Mouse (Mus musculus): ENCODE results near the gene 4930447C04Rik. TPM values are rescaled to one million over a fixed set of nuclear protein-coding genes. Genes with fewer than 3 reads are reported as not detected.

The 4930447C04Rik gene
- polyA plus RNA-seq, 1 experiment from 2014 or later: 3.4 TPM

DNA sequence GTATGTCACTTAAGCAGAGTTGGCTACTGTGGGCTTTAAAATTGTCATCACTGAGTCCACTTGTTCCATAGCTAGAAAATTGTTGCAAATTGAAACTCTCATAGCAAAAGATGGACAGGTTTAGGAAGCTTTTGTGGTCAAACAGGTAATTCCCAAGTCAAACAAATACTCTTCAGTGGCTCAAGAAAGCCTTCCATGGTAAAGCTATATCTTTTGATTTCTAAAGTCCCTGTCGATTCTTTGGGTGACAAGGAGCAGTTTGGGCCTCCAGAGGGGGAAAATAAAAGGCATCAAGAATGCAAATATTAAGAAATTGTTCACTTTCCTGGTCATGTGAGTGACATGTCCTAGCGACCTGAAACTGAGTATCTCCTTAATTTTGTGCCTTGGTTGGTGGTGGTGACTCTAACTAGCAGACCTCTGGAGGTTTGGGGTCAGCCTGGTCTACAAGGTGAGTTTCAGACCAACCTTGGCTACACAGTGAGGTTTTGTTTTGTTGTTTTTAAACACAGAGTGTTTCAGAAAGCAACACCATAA is 3.1 kb upstream of the 4930447C04Rik start:
- Histone ChIP-seq H3K9ac (no peak overlapping the region), H3K9me3 (replicated peaks) (no peaks in the 10 kb centered on the region), H3K36me3 (no peaks in the 10 kb centered on the region), H3K27me3 (replicated peaks) (peaks cover 85% of the 10 kb centered on the region), H3K4me3 (no peak overlapping the region), H3K4me1 (replicated peaks) (peaks cover 16% of the 10 kb centered on the region), H3K4me2 (no peak overlapping the region), H3K27ac (ENCODE audit: poor library complexity, severe bottlenecking) (no peak overlapping the region)
- ATAC-seq (ENCODE audit: insufficient number of reproducible peaks, low FRiP score): no peak
- WGBS: 6% methylated on average over 2 of the region's 2 CpGs

DNA sequence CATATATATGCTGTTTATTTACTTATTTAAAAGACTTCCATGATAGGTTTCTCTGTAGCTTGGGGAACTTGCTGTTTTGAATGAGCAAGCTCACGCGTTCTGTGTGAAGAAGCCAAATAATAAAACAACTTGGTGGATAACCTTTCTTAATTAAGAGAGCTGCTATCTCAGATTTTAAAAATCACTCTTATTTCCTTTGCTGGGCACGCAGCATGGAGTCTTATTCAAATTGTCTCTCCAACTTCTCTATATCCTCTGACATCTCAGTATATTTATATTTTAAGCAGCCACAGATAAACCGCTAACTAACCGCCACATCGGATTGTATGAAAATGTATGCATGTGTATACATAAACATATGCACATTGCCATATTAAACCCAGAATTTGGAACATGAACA is 1.6 kb upstream of the 4930447C04Rik start:
- H3K27me3 ChIP-seq (replicated peaks): peaks cover 88% of the 10 kb centered on the region
- no peak overlapping the region for H3K4me2 ChIP-seq
- 26% methylated on average over 6 of the region's 6 CpGs for WGBS
- no peak overlapping the region for H3K4me3 ChIP-seq
- no peak overlapping the region for H3K27ac ChIP-seq (ENCODE audit: poor library complexity, severe bottlenecking)
- H3K36me3 ChIP-seq: no peaks in the 10 kb centered on the region
- ATAC-seq (ENCODE audit: insufficient number of reproducible peaks, low FRiP score): no peak
- no peaks in the 10 kb centered on the region for H3K9me3 ChIP-seq (replicated peaks)
- H3K4me1 ChIP-seq (replicated peaks): peaks cover 16% of the 10 kb centered on the region
- no peak overlapping the region for H3K9ac ChIP-seq

DNA sequence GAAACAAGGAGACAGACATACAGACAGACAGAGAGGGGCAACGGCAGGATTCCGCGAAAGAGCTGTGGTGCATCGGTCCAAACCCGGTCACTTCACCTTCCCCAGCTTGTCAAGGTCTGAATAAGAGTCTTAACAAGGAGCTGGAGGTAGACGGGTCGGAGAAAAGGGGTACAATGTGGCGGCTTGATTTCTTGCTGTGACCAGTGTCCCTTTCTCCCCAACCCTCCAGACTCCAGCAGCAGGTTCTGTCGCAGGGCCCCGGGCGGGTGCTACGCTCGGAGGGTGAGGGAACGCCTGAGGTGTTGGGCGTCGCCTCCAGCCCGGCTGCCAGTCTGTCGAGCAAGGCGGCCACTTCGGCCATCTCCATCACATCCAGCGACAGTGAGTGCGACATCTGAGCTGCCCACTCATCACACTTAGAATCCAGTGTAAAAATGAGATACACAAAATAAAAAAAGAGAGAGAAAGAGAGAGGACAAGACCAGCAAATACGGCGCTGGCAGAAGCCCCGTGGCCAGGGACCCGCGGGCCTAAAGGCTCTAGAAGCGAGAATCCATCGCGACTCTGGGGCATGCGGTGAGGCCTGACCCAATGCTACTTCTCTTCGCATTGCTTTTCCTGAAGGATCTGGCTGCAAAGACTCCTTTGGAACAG is 951 bp upstream of the 4930447C04Rik start:
- no peaks in the 10 kb centered on the region for H3K36me3 ChIP-seq
- peaks cover 16% of the 10 kb centered on the region for H3K4me1 ChIP-seq (replicated peaks)
- peaks cover 87% of the 10 kb centered on the region for H3K27me3 ChIP-seq (replicated peaks)
- no peak overlapping the region for H3K4me3 ChIP-seq
- H3K27ac ChIP-seq (ENCODE audit: poor library complexity, severe bottlenecking): no peak overlapping the region
- no peak overlapping the region for H3K4me2 ChIP-seq
- no peak for ATAC-seq (ENCODE audit: insufficient number of reproducible peaks, low FRiP score)
- 2% methylated on average over 32 of the region's 32 CpGs for WGBS
- H3K9me3 ChIP-seq (replicated peaks): no peaks in the 10 kb centered on the region
- no peak overlapping the region for H3K9ac ChIP-seq

DNA sequence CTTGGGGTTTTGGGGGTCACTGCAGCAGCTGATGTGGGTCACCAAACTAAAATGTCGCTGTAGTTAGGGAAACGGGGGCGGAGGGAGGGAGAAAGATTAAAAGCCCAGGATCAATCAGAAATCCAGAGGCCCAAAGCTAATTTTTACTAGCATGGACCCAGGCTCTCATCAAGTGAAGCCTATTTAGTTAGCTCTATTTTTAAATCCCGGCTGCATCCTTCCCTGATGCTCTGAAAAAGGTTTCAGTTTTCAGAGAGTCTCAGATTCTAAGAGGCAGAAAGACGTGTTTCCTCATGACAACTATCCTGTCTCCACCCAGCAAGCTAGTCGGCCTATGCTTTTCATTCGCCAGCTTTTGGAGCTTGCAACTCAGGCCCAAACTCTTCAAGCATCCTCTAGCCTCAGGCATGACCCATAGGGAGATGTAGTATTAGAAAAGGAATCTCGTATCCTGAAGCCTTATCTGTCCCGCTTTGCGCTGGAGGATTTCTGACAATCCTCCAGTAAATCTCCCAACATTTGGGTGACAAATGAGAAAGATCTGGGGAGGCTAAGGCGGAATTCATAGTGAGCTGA is 336 bp upstream of the 4930447C04Rik start:
- no peak for ATAC-seq (ENCODE audit: insufficient number of reproducible peaks, low FRiP score)
- Histone ChIP-seq H3K9ac (no peak overlapping the region), H3K27ac (ENCODE audit: poor library complexity, severe bottlenecking) (no peak overlapping the region), H3K4me1 (replicated peaks) (peaks cover 16% of the 10 kb centered on the region), H3K36me3 (no peaks in the 10 kb centered on the region), H3K4me2 (no peak overlapping the region), H3K9me3 (replicated peaks) (no peaks in the 10 kb centered on the region), H3K27me3 (replicated peaks) (peaks cover 85% of the 10 kb centered on the region), H3K4me3 (no peak overlapping the region)
- WGBS: 4% methylated on average over 11 of the region's 11 CpGs

DNA sequence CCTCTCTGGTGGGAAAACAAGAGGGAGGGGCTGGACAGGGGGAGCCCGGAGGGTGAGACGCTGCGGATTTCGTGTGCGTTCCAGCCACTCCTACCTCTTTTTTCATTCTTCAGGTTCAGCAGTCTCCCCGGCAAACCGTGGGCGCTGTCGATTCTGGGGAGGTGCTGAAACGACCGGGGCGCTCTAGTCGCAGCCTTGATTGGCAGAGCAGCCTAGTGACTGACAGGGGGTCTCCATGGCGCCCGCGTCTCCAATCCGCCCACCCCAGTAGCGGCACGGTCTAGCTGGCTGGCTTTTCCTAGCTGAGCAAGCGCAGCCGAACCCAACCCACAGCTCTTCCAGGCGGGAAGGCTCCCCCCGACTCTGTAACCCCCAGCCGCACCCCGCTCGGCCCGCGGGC is 958 bp downstream of the 4930447C04Rik start, which contains the start of gene Six6:
TSS of gene Six6 (plus strand) at position 277 of the 400 bp plus-strand sequence.
- Histone ChIP-seq H3K4me2 (peak within 1 kb of the TSS; percentile 60), H3K27me3 (replicated peaks) (peaks cover 78% of the 10 kb centered on the region), H3K27ac (ENCODE audit: poor library complexity, severe bottlenecking) (no peak within 1 kb of the TSS), H3K9ac (no peak within 1 kb of the TSS), H3K36me3 (no peaks in the 10 kb centered on the region), H3K4me1 (replicated peaks) (peaks cover 5% of the 10 kb centered on the region; the same call in 1 of the 2 replicates), H3K9me3 (replicated peaks) (no peaks in the 10 kb centered on the region), H3K4me3 (peak within 1 kb of the TSS; percentile 35)
- 0 out of 2 replicates have a peak, but pooled peaks have one; percentile 22 for ATAC-seq (ENCODE audit: insufficient number of reproducible peaks, low FRiP score)
- under 1% methylated on average over 28 of the region's 28 CpGs for WGBS

DNA sequence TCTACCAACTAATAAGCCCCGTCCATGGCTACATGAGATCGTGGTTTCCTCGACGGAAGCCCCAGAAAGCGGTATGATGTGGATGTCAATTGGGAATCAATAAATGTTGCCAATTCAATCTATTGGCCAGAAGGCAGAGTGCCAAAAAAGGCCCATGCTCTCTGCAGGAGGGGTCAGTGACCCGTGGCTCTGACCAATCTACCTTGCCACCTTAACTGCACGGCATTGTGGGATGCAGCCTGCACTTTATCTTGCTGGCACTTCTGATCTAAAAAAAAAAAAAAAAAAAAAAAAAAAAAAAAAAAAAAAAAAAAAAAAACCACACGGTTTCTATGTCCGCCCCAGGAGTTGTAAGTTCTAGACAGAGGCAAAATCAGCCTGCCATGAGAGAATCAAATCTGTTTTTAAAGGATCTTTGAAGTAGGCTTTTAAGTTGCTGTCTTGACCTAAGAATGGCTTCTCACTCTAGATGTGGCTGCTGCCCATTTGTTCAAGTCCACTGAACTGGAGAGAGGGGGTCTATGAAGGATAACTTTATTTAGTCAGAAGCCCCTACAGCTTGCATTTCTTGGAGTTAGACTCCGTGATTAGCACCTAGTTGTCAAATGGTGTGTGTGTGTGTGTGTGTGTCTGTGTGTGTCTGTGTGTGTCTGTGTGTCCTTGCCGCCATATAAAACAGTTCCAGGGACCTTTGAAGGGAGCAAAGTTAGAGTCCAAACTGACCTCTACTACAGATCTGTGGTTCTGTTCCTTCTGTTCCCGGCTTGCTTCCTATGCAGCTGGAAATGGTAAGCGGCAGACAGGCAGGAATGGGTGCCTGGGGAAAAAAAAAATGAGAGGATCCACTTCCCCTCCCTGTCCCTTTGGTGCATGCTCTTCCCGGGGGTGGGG is 1.7 kb downstream of the 4930447C04Rik start:
- H3K4me2 ChIP-seq: peak overlapping the region; percentile 60
- no peak for ATAC-seq (ENCODE audit: insufficient number of reproducible peaks, low FRiP score)
- no peaks in the 10 kb centered on the region for H3K9me3 ChIP-seq (replicated peaks)
- H3K27ac ChIP-seq (ENCODE audit: poor library complexity, severe bottlenecking): no peak overlapping the region
- no peak overlapping the region for H3K4me3 ChIP-seq
- H3K4me1 ChIP-seq (replicated peaks): peaks cover 5% of the 10 kb centered on the region; the same call in 1 of the 2 replicates
- 8% methylated on average over 14 of the region's 14 CpGs for WGBS
- no peak overlapping the region for H3K9ac ChIP-seq
- peaks cover 81% of the 10 kb centered on the region for H3K27me3 ChIP-seq (replicated peaks)
- H3K36me3 ChIP-seq: no peaks in the 10 kb centered on the region

DNA sequence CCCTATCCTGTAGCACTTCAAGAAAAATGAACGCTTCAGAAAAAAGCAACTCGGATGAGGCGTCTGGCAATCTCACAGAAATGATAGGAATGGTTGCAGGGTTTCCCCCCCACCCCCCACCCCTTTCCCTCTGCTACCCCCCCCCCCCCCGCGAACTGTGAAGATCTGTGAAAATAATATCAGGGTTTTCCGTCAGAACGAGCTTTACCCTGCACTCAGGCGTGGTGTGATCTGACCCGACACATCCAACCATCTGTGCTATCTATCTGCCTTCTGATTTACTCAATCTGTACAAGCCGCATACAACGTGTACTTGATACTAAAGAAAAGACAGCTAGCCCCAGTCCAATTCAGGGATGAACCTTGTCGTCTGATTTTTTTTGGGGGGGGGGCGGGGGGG is 2.4 kb downstream of the 4930447C04Rik start:
- no peak overlapping the region for H3K9ac ChIP-seq
- WGBS: 7% methylated on average over 13 of the region's 13 CpGs

DNA sequence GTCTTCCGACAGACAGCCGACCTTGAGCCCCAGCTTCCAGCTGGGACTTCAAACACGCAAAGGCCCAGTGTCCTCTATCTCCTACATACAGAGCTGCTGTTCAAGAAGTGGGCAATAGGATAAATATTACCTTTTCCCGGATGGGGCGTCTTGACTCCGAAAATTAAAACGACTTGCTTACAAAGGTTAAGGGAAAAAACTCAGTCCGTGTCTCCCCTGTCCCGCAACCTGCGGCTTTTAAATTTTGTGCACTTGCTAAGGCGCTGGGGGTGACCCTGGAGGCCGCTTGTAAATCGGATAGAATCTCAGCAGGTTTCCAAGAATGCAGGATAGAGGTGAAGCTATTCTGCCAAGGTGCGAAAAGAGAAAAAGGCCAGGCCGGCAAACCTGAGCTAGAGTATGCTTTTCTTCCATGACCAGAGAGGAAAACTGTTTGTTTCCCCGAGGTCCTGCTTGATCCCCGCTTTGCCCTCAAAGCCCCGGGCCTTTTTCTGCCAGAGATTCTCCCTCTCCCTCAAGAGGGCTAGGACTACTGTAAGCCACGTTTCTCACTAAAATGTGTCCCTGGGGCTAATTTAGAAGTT is 2.9 kb downstream of the 4930447C04Rik start:
- ATAC-seq (ENCODE audit: insufficient number of reproducible peaks, low FRiP score): no peak
- WGBS: 5% methylated on average over 19 of the region's 19 CpGs
- H3K9ac ChIP-seq: no peak overlapping the region
- H3K27ac ChIP-seq (ENCODE audit: poor library complexity, severe bottlenecking): no peak overlapping the region
- H3K4me2 ChIP-seq: no peak overlapping the region
- H3K27me3 ChIP-seq (replicated peaks): peaks cover 72% of the 10 kb centered on the region
- H3K36me3 ChIP-seq: no peaks in the 10 kb centered on the region
- peaks cover 5% of the 10 kb centered on the region; the same call in 1 of the 2 replicates for H3K4me1 ChIP-seq (replicated peaks)
- H3K9me3 ChIP-seq (replicated peaks): no peaks in the 10 kb centered on the region
- no peak overlapping the region for H3K4me3 ChIP-seq

More for the DNA sequence above, 2.4 kb downstream of the 4930447C04Rik start:
- Histone ChIP-seq H3K9me3 (replicated peaks) (no peaks in the 10 kb centered on the region), H3K27me3 (replicated peaks) (peaks cover 75% of the 10 kb centered on the region), H3K4me2 (no peak overlapping the region), H3K27ac (ENCODE audit: poor library complexity, severe bottlenecking) (no peak overlapping the region), H3K4me1 (replicated peaks) (peaks cover 5% of the 10 kb centered on the region; the same call in 1 of the 2 replicates), H3K36me3 (no peaks in the 10 kb centered on the region), H3K4me3 (no peak overlapping the region)
- no peak for ATAC-seq (ENCODE audit: insufficient number of reproducible peaks, low FRiP score)

DNA sequence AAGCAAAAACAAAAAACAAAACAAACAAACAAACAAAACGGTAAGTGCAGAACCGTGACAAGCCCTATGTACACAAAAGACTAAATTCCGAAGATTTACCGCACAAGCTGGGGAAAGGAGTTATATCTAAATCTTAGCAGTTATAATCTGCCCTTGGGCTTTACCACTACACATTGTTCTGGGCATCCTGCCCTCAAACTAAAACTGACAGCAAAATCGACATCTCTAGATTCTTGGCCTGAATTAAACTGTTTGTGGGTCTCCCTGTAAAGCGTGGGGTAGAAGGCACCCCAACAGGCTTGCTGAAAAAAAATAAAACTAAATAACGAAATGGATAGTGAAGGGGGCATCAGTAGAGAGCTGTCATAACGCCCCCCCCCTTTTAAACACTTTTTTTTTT is 3.8 kb downstream of the 4930447C04Rik start:
- H3K4me3 ChIP-seq: no peak overlapping the region
- H3K4me2 ChIP-seq: no peak overlapping the region
- WGBS: 44% methylated on average over 8 of the region's 8 CpGs
- peaks cover 64% of the 10 kb centered on the region for H3K27me3 ChIP-seq (replicated peaks)
- no peaks in the 10 kb centered on the region for H3K36me3 ChIP-seq
- no peak for ATAC-seq (ENCODE audit: insufficient number of reproducible peaks, low FRiP score)
- no peak overlapping the region for H3K27ac ChIP-seq (ENCODE audit: poor library complexity, severe bottlenecking)
- H3K4me1 ChIP-seq (replicated peaks): peaks cover 5% of the 10 kb centered on the region; the same call in 1 of the 2 replicates
- no peaks in the 10 kb centered on the region for H3K9me3 ChIP-seq (replicated peaks)
- H3K9ac ChIP-seq: no peak overlapping the region

DNA sequence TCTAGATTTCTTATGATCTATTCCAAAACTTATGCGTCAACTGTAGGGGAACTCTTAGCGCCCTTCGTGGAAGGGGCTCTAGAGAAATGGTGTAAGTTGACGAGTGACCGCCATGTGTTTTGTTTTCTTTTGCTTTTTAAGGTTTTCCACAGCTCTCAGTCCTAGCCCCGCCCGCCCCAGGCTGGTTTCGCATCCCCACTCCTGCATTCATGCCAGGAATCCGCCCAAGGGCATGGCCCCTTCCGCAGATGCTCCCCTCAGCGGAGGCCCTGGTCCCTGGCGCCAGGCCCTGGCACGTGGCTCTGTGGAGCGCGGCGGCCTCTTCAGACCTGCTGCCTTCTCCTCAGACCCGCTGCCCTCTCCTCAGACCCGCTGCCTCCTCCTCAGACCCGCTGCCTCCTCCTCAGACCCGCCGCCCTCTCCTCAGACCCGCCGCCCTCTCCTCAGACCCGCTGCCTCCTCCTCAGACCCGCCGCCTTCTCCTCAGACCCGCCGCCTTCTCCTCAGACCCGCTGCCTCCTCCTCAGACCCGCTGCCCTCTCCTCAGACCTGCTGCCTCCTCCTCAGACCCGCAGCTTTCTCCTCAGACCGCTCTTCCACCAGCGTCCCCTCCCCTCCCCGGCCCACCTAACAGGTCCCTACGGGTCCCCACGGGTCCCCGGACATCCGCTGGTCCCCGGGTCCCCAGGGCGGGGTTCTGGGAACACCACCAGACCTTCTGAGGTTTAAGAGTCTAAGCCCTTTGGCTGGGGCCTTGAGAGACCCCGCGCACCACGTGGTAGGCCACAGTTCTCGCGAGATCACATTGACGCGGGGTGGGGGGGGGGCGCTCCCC is 23.2 kb downstream of the 4930447C04Rik start:
- peak overlapping the region; percentile 95 for H3K4me2 ChIP-seq
- H3K9ac ChIP-seq: peak overlapping the region; percentile 66
- no peak overlapping the region for H3K27ac ChIP-seq (ENCODE audit: poor library complexity, severe bottlenecking)
- no peak for ATAC-seq (ENCODE audit: insufficient number of reproducible peaks, low FRiP score)
- WGBS: 11% methylated on average over 48 of the region's 48 CpGs
- H3K9me3 ChIP-seq (replicated peaks): 0 out of 2 replicates have a peak, but pooled peaks cover 3% of the 10 kb centered on the region
- H3K4me3 ChIP-seq: peak overlapping the region; percentile 51
- H3K27me3 ChIP-seq (replicated peaks): 0 out of 2 replicates have a peak, but pooled peaks cover 3% of the 10 kb centered on the region
- no peaks in the 10 kb centered on the region; the same call in 1 of the 2 replicates for H3K4me1 ChIP-seq (replicated peaks)
- H3K36me3 ChIP-seq: no peaks in the 10 kb centered on the region
